Mouse (Mus musculus) heart, embryonic 15.5 days (tissue): ENCODE measurements around the gene Fbln7. TPM values are rescaled to one million over a fixed set of nuclear protein-coding genes. Genes with fewer than 3 reads are reported as not detected.

Experiments used
- ATAC-seq: fragments of 200-750 bp; cut with Nextera tagmentation; replicated peaks from 2 replicates; pipeline ENCODE4 v1.8.0; 2017; ENCODE audit warnings: low read depth, moderate TSS enrichment; ENCODE audit not compliant: insufficient number of reproducible peaks, insufficient read depth, low FRiP score
- H3K27ac ChIP-seq: fragments of 300-500 bp; sonication (generic); 2 replicates; pipeline ENCODE4 v1.5.1; 2015; ENCODE audit warnings: mild to moderate bottlenecking, inconsistent platforms
- H3K27me3 ChIP-seq: fragments of 300-500 bp; sonication (generic); 2 replicates; pipeline ENCODE4 v1.6.1; 2015; ENCODE audit warnings: inconsistent platforms
- H3K36me3 ChIP-seq: fragments of 300-500 bp; sonication (generic); 2 replicates; pipeline ENCODE4 v1.6.1; 2015; ENCODE audit warnings: mild to moderate bottlenecking, inconsistent platforms
- H3K4me1 ChIP-seq: fragments of 300-500 bp; sonication (generic); replicated peaks from 2 replicates; pipeline ENCODE4 v1.6.1; 2015; ENCODE audit warnings: inconsistent platforms
- H3K4me2 ChIP-seq: fragments of 300-500 bp; sonication (generic); 2 replicates; pipeline ENCODE4 v1.6.1; 2015; ENCODE audit warnings: inconsistent platforms, mild to moderate bottlenecking, moderate library complexity
- H3K4me3 ChIP-seq: fragments of 300-500 bp; sonication (generic); 2 replicates; pipeline ENCODE4 v1.5.1; 2015; ENCODE audit warnings: mild to moderate bottlenecking, inconsistent platforms
- H3K9ac ChIP-seq: fragments of 300-500 bp; sonication (generic); 2 replicates; pipeline ENCODE4 v1.6.1; 2015; ENCODE audit warnings: mild to moderate bottlenecking, inconsistent platforms
- H3K9me3 ChIP-seq: fragments of 300-500 bp; sonication (generic); replicated peaks from 2 replicates; pipeline ENCODE4 v1.6.1; 2016; ENCODE audit warnings: inconsistent platforms
- WGBS: fragments of 180-500 bp; shearing (Covaris S2); methylation state at CpG from one replicate; pipeline ENCODE4 v1.1.7; 2015; ENCODE audit warnings: mixed read lengths; 5-methylcytosine and 5-hydroxymethylcytosine counted together
- polyA plus RNA-seq: library from polyadenylated mRNA; unstranded; fragments of >200 nt; fragmentation: Nextera tagmentation; extraction: Ambion mirVana; gene quantifications from 2 replicates; pipeline ENCODE4 v1.2.1, GENCODE M21; 2015

Gene Fbln7
- polyA plus RNA-seq, 1 experiment from 2014 or later, result 1.2 TPM

- WGBS, result 91% methylated on average over 2 of the region's 2 CpGs
- Histone ChIP-seq H3K9ac (no peak overlapping the region), H3K4me2 (no peak overlapping the region), H3K27me3 (no peaks in the 10 kb centered on the region), H3K4me1 (no peaks in the 10 kb centered on the region), H3K4me3 (no peak overlapping the region), H3K9me3 (no peaks in the 10 kb centered on the region), H3K36me3 (peaks cover 66% of the 10 kb centered on the region), H3K27ac (no peak overlapping the region)
- no peak for ATAC-seq
Observed at GRCm38 (mm10) chr2:128833435-128833834, 29.3 kb upstream of the Fbln7 start.

DNA sequence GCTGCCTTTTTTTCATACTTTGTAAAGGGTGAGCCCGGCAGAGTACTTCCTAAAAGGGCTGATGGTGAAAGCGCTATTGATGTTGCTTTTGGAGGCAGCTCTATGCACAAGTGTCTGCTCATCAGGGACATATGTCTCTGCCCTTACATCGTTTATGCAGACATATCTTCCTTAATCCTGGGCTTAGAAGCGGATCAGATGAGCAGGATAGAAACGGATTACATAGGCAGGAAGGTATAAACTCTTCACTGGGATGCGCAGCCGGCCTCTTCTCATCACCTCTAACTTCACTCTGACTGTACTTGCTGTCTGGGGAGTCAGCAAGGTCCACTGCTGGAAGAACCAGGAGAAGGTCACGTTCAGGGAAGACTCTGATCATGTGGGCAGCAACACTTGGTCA is 25.2 kb upstream of the Fbln7 start:
- Histone ChIP-seq H3K27me3 (no peaks in the 10 kb centered on the region), H3K9ac (no peak overlapping the region), H3K4me3 (no peak overlapping the region), H3K36me3 (peaks cover 45% of the 10 kb centered on the region), H3K4me1 (no peaks in the 10 kb centered on the region), H3K27ac (no peak overlapping the region), H3K9me3 (no peaks in the 10 kb centered on the region), H3K4me2 (no peak overlapping the region)
- no peak for ATAC-seq
- WGBS, result 84% methylated on average over 8 of the region's 8 CpGs

DNA sequence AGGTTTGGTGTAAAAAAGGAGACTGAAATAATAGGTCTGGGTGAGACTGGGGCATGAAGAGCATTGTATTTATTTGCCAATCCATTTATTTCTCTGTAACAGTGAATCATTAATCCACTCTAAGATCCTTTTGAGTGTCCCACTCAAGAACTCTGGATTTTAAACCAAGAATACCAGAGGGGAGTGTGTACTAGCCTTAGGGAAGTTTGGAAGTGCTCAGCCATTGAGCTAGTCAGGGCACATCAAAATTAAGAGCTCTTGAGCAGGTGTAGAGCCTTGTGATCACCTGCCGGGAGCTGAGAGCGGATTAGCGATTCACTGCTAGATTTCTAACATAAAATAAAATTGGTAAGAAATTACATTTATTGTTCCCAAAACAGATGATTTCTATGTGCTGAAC is 24.2 kb upstream of the Fbln7 start:
- Histone ChIP-seq H3K4me3 (no peak overlapping the region), H3K9ac (no peak overlapping the region), H3K4me1 (no peaks in the 10 kb centered on the region), H3K36me3 (peaks cover 48% of the 10 kb centered on the region), H3K9me3 (no peaks in the 10 kb centered on the region), H3K4me2 (no peak overlapping the region), H3K27me3 (no peaks in the 10 kb centered on the region), H3K27ac (no peak overlapping the region)
- ATAC-seq, result no peak
- 95% methylated on average over 3 of the region's 3 CpGs for WGBS

DNA sequence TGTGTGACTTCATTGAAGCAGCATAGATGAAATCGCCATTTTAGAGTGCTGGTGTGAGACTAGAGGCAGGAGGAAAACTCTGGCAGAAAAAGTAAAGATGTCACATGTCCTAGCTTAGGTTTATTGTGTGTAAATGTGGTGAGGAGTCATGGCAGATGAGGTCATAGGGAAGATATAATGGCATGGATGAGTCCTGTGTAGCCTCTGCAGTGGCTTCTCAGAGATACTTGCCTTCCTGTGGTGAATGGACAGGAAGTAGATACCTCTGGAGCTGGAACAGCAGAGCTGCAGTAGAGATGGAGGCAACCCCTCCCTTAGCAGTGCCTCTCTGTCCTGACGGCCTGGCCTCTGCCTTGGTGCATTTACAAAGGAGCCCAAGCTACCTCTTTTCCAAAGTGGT is 23.3 kb upstream of the Fbln7 start:
- Histone ChIP-seq H3K27ac (no peak overlapping the region), H3K36me3 (peaks cover 51% of the 10 kb centered on the region)

GRCm38 (mm10) chr2:128842437-128842836 is 20.3 kb upstream of the Fbln7 start:
- peaks cover 50% of the 10 kb centered on the region for H3K36me3 ChIP-seq
- no peak overlapping the region for H3K27ac ChIP-seq
- ATAC-seq, result no peak
- no peaks in the 10 kb centered on the region for H3K27me3 ChIP-seq
- WGBS, result 87% methylated on average over 8 of the region's 8 CpGs
- H3K9ac ChIP-seq, result no peak overlapping the region
- H3K4me3 ChIP-seq, result no peak overlapping the region
- no peak overlapping the region for H3K4me2 ChIP-seq
- no peaks in the 10 kb centered on the region for H3K4me1 ChIP-seq
- no peaks in the 10 kb centered on the region for H3K9me3 ChIP-seq

More for the DNA sequence above, 23.3 kb upstream of the Fbln7 start:
- ATAC-seq, result no peak
- 68% methylated on average over 2 of the region's 2 CpGs for WGBS
- Histone ChIP-seq H3K4me2 (no peak overlapping the region), H3K9ac (no peak overlapping the region), H3K4me1 (no peaks in the 10 kb centered on the region), H3K27me3 (no peaks in the 10 kb centered on the region), H3K4me3 (no peak overlapping the region), H3K9me3 (no peaks in the 10 kb centered on the region)

- Histone ChIP-seq H3K4me3 (no peak overlapping the region), H3K9me3 (no peaks in the 10 kb centered on the region), H3K9ac (no peak overlapping the region), H3K36me3 (peaks cover 39% of the 10 kb centered on the region), H3K4me1 (peaks cover 20% of the 10 kb centered on the region), H3K27me3 (no peaks in the 10 kb centered on the region), H3K4me2 (no peak overlapping the region), H3K27ac (peak overlapping the region; percentile 46)
- WGBS, result 54% methylated on average over 2 of the region's 2 CpGs
- ATAC-seq, result 0 out of 2 replicates have a peak, but pooled peaks have one; percentile 31
Observed at GRCm38 (mm10) chr2:128850036-128850435, 12.7 kb upstream of the Fbln7 start.

DNA sequence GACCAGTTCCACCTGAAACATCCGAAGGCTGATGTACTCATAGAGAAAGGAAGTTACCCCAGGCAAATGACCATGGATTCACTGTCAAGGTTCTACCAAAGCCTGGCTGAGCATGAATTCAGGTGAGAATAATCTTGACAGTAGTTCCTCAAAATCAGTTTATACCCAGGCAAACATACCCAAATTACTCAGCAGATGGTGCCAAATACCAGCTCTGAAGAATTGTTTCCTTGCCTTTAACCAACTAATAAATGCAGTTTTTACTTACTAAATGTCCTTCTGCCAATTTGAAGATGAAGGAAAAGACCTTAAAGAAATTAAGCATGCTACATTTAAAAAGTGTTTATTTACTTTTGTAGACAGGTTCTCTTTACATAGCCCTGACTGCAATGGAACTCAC is 6.1 kb upstream of the Fbln7 start:
- no peaks in the 10 kb centered on the region for H3K4me1 ChIP-seq
- H3K9me3 ChIP-seq, result no peaks in the 10 kb centered on the region
- H3K4me3 ChIP-seq, result no peak overlapping the region
- no peaks in the 10 kb centered on the region for H3K27me3 ChIP-seq
- no peak for ATAC-seq
- H3K27ac ChIP-seq, result no peak overlapping the region
- peaks cover 3% of the 10 kb centered on the region; the same call in 1 of the 2 replicates for H3K36me3 ChIP-seq
- no peak overlapping the region for H3K4me2 ChIP-seq
- H3K9ac ChIP-seq, result no peak overlapping the region
- 77% methylated on average over 1 of the region's 1 CpGs for WGBS

DNA sequence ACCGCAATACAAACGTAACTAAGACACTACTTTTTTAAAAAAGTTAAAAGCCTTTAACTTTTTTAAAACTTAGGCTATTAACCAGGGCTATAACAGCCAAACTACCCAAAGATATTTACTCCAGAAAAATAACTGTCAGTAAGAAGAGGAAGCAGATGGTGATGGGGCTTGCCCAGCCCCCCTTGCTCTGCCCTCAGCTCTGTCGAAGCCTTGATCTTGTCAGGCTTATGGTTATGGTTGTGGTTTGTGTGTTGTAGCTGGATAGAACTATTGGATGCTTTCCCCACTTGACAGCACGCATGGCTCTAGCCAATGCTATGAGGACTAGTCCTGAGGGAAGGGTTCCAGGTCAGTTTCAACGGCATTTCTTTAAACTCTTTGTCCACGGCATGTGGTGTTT is 3.8 kb upstream of the Fbln7 start:
- Histone ChIP-seq H3K9ac (no peak overlapping the region), H3K4me2 (no peak overlapping the region), H3K4me3 (no peak overlapping the region), H3K9me3 (no peaks in the 10 kb centered on the region), H3K36me3 (no peaks in the 10 kb centered on the region), H3K4me1 (peaks cover 4% of the 10 kb centered on the region), H3K27ac (no peak overlapping the region), H3K27me3 (peaks cover 5% of the 10 kb centered on the region)
- no peak for ATAC-seq
- WGBS, result 81% methylated on average over 6 of the region's 6 CpGs

DNA sequence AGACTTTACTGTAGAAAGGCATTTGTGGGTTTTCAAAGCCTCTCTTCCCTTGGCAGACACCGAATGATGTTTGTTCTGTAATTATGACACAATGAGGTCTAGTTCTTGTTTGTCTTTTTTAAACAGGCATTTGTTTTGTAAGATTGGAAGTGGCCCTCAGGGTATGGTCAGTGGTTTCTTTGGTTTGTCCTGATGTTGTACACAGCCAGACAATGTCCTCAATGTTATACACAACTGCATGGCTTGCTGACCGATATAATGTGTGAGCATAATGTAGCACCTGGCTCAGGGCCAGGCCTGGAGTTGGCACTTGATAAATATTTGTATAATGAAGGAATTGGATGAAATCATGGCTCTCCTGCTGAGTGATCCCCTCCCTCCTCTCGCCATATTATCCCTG is 2.9 kb upstream of the Fbln7 start:
- H3K4me2 ChIP-seq, result no peak overlapping the region
- ATAC-seq, result no peak
- H3K9ac ChIP-seq, result no peak overlapping the region

GRCm38 (mm10) chr2:128863777-128864331 is 1.1 kb downstream of the Fbln7 start:
- no peak overlapping the region for H3K27ac ChIP-seq
- WGBS, result under 1% methylated on average over 37 of the region's 38 CpGs
- peaks cover 25% of the 10 kb centered on the region for H3K27me3 ChIP-seq
- H3K9ac ChIP-seq, result peak overlapping the region; percentile 46
- peak overlapping the region; percentile 95 for H3K4me2 ChIP-seq
- no peaks in the 10 kb centered on the region for H3K9me3 ChIP-seq
- H3K4me3 ChIP-seq, result peak overlapping the region; percentile 56
- peaks cover 9% of the 10 kb centered on the region for H3K4me1 ChIP-seq
- H3K36me3 ChIP-seq, result no peaks in the 10 kb centered on the region
- ATAC-seq, result peak; percentile 81

More for the DNA sequence above, 2.9 kb upstream of the Fbln7 start:
- Histone ChIP-seq H3K36me3 (no peaks in the 10 kb centered on the region), H3K4me3 (no peak overlapping the region), H3K27ac (no peak overlapping the region), H3K9me3 (no peaks in the 10 kb centered on the region), H3K27me3 (peaks cover 11% of the 10 kb centered on the region), H3K4me1 (peaks cover 9% of the 10 kb centered on the region)
- WGBS, result 69% methylated on average over 3 of the region's 3 CpGs

- peaks cover 25% of the 10 kb centered on the region for H3K27me3 ChIP-seq
- H3K4me3 ChIP-seq, result no peak overlapping the region
- no peak overlapping the region for H3K27ac ChIP-seq
- peaks cover 9% of the 10 kb centered on the region for H3K4me1 ChIP-seq
- no peaks in the 10 kb centered on the region for H3K36me3 ChIP-seq
- 31% methylated on average over 3 of the region's 3 CpGs for WGBS
- no peak overlapping the region for H3K4me2 ChIP-seq
- no peak overlapping the region for H3K9ac ChIP-seq
- ATAC-seq, result no peak
- H3K9me3 ChIP-seq, result no peaks in the 10 kb centered on the region
Observed at GRCm38 (mm10) chr2:128865061-128865460, 2.3 kb downstream of the Fbln7 start.

DNA sequence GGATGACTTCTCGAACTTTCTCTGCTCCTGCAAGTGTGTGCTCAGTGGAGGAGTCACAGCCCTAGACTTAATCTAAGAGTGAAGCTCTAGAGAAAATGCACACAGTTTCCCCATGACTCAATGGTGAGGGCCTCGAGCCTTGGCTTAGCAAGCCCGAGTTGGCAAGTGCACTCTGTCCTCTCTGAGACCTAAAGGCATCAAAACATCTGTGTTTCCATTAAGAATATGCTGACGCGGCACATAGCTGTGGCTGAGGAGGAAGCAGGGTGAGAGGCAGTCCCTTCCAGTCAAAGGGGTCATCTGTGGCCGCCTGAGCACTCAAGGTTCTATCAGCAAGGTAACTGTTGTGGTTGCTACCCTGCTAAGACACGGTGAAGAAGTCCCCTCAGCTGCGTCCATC is 8.9 kb downstream of the Fbln7 start:
- Histone ChIP-seq H3K4me1 (no peaks in the 10 kb centered on the region), H3K36me3 (no peaks in the 10 kb centered on the region), H3K4me2 (no peak overlapping the region), H3K27ac (no peak overlapping the region), H3K27me3 (no peaks in the 10 kb centered on the region), H3K9me3 (no peaks in the 10 kb centered on the region), H3K9ac (no peak overlapping the region), H3K4me3 (no peak overlapping the region)
- WGBS, result 61% methylated on average over 8 of the region's 8 CpGs
- ATAC-seq, result no peak
